Mouse (Mus musculus): ENCODE measurements around the gene Tekt5.

Gene Tekt5

GRCm38 (mm10) chr16:10394699-10395540 lies at the start of gene Tekt5:
Tekt5 (minus strand) TSS chr16:10395490.
- DNase-seq, result peak; percentile 20

- DNase-seq, result no peak
Measured at GRCm38 (mm10) chr16:10443723-10444122, 48.4 kb upstream of the Tekt5 start.

GRCm38 (mm10) chr16:10441761-10442160 lies 46.5 kb upstream of the Tekt5 start:
- no peak for DNase-seq

- no peak for DNase-seq
Measured at GRCm38 (mm10) chr16:10441328-10441727, 46.0 kb upstream of the Tekt5 start.

- no peak for DNase-seq
Measured at GRCm38 (mm10) chr16:10438055-10438454, 42.8 kb upstream of the Tekt5 start.

GRCm38 (mm10) chr16:10436166-10436565 lies 40.9 kb upstream of the Tekt5 start:
- DNase-seq, result no peak

GRCm38 (mm10) chr16:10433344-10433743 lies 38.1 kb upstream of the Tekt5 start:
- DNase-seq, result no peak

- no peak for DNase-seq
Measured at GRCm38 (mm10) chr16:10432387-10432786, 37.1 kb upstream of the Tekt5 start.

- no peak for DNase-seq
Measured at GRCm38 (mm10) chr16:10431911-10432310, 36.6 kb upstream of the Tekt5 start.

- no peak for DNase-seq
Measured at GRCm38 (mm10) chr16:10420447-10421054, 25.3 kb upstream of the Tekt5 start.

GRCm38 (mm10) chr16:10417723-10418259 lies 22.5 kb upstream of the Tekt5 start:
- no peak for DNase-seq

- no peak for DNase-seq
Measured at GRCm38 (mm10) chr16:10416866-10417265, 21.6 kb upstream of the Tekt5 start.

GRCm38 (mm10) chr16:10415976-10416375 lies 20.7 kb upstream of the Tekt5 start:
- DNase-seq, result peak; percentile 52

- peak; percentile 92 for DNase-seq
Measured at GRCm38 (mm10) chr16:10411764-10412746, 16.8 kb upstream of the Tekt5 start, which contains the start of gene Nubp1. Nubp1 (plus strand) TSS chr16:10411948.

- DNase-seq, result peak; percentile 82
Measured at GRCm38 (mm10) chr16:10399160-10399559, 3.9 kb upstream of the Tekt5 start.

- DNase-seq, result no peak
Measured at GRCm38 (mm10) chr16:10398755-10399154, 3.5 kb upstream of the Tekt5 start.

GRCm38 (mm10) chr16:10392587-10392986 lies 2.7 kb downstream of the Tekt5 start:
- DNase-seq, result no peak

GRCm38 (mm10) chr16:10388634-10389365 lies 6.5 kb downstream of the Tekt5 start:
- no peak for DNase-seq

- no peak for DNase-seq
Measured at GRCm38 (mm10) chr16:10385261-10385660, 10.0 kb downstream of the Tekt5 start.

GRCm38 (mm10) chr16:10384544-10384943 lies 10.7 kb downstream of the Tekt5 start:
- no peak for DNase-seq

GRCm38 (mm10) chr16:10384060-10384497 lies 11.2 kb downstream of the Tekt5 start:
- DNase-seq, result no peak

GRCm38 (mm10) chr16:10379531-10379930 lies 15.8 kb downstream of the Tekt5 start:
- DNase-seq, result no peak
